Mouse (Mus musculus) kidney, embryonic 16.5 days (tissue): Measurements from ENCODE around the gene Klre1. TPM values are rescaled to one million over a fixed set of nuclear protein-coding genes. Genes with fewer than 3 reads are reported as not detected.
"Not testable (repeated sequence)": the region's sequence is repeated elsewhere in the genome, so short reads cannot be mapped to it uniquely, and the experiment has no call there.

ENCODE experiments used
- ATAC-seq: fragments of 200-750 bp; cut with Nextera tagmentation; 2 replicates; pipeline ENCODE4 v1.8.0; 2017; ENCODE audit warnings: moderate TSS enrichment; ENCODE audit not compliant: low FRiP score, low TSS enrichment
- H3K27ac ChIP-seq: fragments of 300-500 bp; sonication (generic); 2 replicates; pipeline ENCODE4 v1.5.1; 2014; ENCODE audit warnings: low read length
- H3K27me3 ChIP-seq: fragments of 300-500 bp; sonication (generic); 2 replicates; pipeline ENCODE4 v1.6.1; 2014; ENCODE audit warnings: low read length, control low read depth, mixed read lengths; ENCODE audit not compliant: insufficient read depth
- H3K36me3 ChIP-seq: fragments of 300-500 bp; sonication (generic); 2 replicates; pipeline ENCODE4 v1.6.1; 2014; ENCODE audit warnings: low read length, control low read depth, mixed read lengths; ENCODE audit not compliant: insufficient read depth
- H3K4me1 ChIP-seq: fragments of 300-500 bp; sonication (generic); 2 replicates; pipeline ENCODE4 v1.6.1; 2014; ENCODE audit warnings: low read length, control low read depth, mixed read lengths; ENCODE audit not compliant: insufficient read depth
- H3K4me2 ChIP-seq: fragments of 300-500 bp; sonication (generic); replicated peaks from 2 replicates; pipeline ENCODE4 v1.6.1; 2014; ENCODE audit warnings: low read depth, low read length
- H3K4me3 ChIP-seq: fragments of 300-500 bp; sonication (generic); 2 replicates; pipeline ENCODE4 v1.5.1; 2014; ENCODE audit warnings: mild to moderate bottlenecking, low read length
- H3K9ac ChIP-seq: fragments of 300-500 bp; sonication (generic); replicated peaks from 2 replicates; pipeline ENCODE4 v1.6.1; 2014; ENCODE audit warnings: low read length
- H3K9me3 ChIP-seq: fragments of 300-500 bp; sonication (generic); 2 replicates; pipeline ENCODE4 v1.6.1; 2016; ENCODE audit warnings: low read length, control low read depth
- WGBS: fragments of 180-500 bp; shearing (Covaris S2); extraction: QIAGEN DNeasy Blood & Tissue Kit; methylation state at CpG from one replicate; pipeline ENCODE4 v1.1.7; 2014; 5-methylcytosine and 5-hydroxymethylcytosine counted together
- polyA plus RNA-seq: library from polyadenylated mRNA; unstranded; fragments of >200 nt; fragmentation: Nextera tagmentation; extraction: Ambion mirVana; gene quantifications from 2 replicates; pipeline ENCODE4 v1.2.1, GENCODE M21; 2015

The Klre1 gene
- polyA plus RNA-seq, 1 experiment from 2014 or later, result not detected

DNA sequence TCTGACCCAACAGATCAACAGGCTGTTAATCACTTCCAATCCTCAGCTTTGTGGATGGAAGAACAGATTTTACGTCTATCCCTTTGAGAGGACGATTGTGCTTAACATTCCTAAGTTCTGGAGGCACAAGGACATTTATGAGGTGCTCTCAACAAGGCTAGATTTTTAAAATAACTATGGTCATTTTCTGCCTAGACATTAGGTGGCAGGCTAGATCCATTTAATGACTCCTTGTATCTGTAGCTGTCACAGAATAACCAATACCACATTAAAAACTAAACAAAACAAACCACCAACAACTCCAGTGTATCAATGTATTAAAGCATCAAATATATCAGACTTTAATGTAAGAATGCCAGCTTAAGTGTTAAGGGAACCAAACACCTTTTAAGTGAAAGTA is 2.4 kb upstream of the Klre1 start:
- 14% methylated on average over 2 of the region's 2 CpGs for WGBS

GRCm38 (mm10) chr6:129581274-129581673 is 3.6 kb downstream of the Klre1 start:
- H3K9me3 ChIP-seq, result no peaks in the 10 kb centered on the region
- no peak overlapping the region for H3K9ac ChIP-seq
- H3K4me1 ChIP-seq, result no peaks in the 10 kb centered on the region
- no peak overlapping the region for H3K27ac ChIP-seq
- H3K4me3 ChIP-seq, result no peak overlapping the region
- no peaks in the 10 kb centered on the region for H3K27me3 ChIP-seq
- ATAC-seq, result no peak
- WGBS, result 58% methylated on average over 4 of the region's 4 CpGs
- H3K4me2 ChIP-seq, result no peak overlapping the region
- no peaks in the 10 kb centered on the region for H3K36me3 ChIP-seq

More for the DNA sequence above, 2.4 kb upstream of the Klre1 start:
- H3K27me3 ChIP-seq, result no peaks in the 10 kb centered on the region
- no peaks in the 10 kb centered on the region for H3K4me1 ChIP-seq
- H3K4me3 ChIP-seq, result no peak overlapping the region
- H3K4me2 ChIP-seq, result no peak overlapping the region
- no peaks in the 10 kb centered on the region for H3K9me3 ChIP-seq
- no peaks in the 10 kb centered on the region for H3K36me3 ChIP-seq
- no peak overlapping the region for H3K9ac ChIP-seq
- no peak for ATAC-seq
- H3K27ac ChIP-seq, result no peak overlapping the region

DNA sequence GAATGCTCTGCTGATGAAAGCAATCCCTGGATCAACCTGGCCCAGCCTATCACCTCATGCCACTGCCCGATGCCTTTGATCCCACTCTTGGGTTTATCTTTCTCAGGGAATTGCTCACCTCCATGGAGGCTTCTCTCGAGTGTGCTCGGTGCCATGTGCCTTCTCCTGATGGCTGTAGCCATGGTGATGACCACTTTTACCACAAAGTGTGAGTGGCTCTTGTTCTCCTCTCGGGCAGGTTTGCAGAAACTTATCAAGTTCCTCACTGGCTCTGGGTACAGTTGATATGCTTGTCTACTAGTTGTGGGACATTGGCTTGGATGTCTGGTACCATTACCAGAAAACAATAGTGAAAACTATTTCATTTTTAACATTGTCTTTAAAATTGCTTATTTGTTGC is 4.2 kb downstream of the Klre1 start:
- Histone ChIP-seq H3K27ac (no peak overlapping the region), H3K4me1 (no peaks in the 10 kb centered on the region), H3K36me3 (no peaks in the 10 kb centered on the region), H3K9me3 (no peaks in the 10 kb centered on the region), H3K27me3 (no peaks in the 10 kb centered on the region), H3K4me3 (no peak overlapping the region), H3K9ac (no peak overlapping the region), H3K4me2 (no peak overlapping the region)
- 76% methylated on average over 4 of the region's 4 CpGs for WGBS
- ATAC-seq, result no peak

DNA sequence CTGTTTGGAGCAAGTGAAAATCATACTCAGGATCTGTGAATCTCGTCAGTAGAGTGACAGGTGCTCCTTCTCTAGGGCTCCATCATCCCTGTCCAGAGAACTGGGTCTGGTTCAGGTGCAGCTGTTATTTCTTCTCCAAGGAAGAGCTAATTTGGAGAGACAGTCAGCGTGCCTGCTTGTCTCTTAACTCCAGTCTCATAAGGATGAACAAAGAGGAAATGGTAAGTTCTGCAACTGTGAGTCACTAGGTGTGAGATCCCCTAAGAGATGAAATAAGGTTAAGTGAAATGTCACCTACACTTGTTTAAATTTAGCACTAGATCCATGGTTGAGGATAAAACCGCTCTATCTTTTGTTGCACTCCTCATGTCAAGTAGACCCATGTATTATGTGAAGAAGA is 5.3 kb downstream of the Klre1 start:
- WGBS, result 80% methylated on average over 3 of the region's 3 CpGs
- no peaks in the 10 kb centered on the region for H3K36me3 ChIP-seq
- ATAC-seq, result no peak
- no peak overlapping the region for H3K4me3 ChIP-seq
- H3K4me2 ChIP-seq, result no peak overlapping the region
- H3K27ac ChIP-seq, result no peak overlapping the region
- H3K9me3 ChIP-seq, result no peaks in the 10 kb centered on the region
- H3K4me1 ChIP-seq, result no peaks in the 10 kb centered on the region
- H3K9ac ChIP-seq, result no peak overlapping the region
- no peaks in the 10 kb centered on the region for H3K27me3 ChIP-seq

DNA sequence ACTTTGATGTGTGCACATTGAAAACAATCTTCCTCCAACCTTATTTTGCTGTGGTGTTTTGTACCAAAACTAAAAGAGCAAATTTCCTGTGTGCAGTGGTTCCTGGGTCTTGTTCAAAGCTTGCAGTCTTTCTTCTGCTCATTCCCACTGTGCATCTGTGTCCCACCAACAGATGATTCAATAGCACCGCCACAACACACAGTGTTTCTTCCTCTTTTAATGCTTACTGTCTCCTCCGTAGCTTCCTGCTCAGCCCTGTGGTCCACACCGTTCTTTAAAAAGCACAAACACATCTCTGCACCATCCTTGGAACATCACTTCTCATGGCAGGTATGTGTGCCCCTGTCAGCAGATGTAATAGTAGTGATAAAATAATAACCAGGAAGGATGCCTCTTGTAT is 13.8 kb downstream of the Klre1 start, which contains the start of gene Klrd1:
Klrd1 (plus strand) TSS at position 275 of the 400 bp plus-strand sequence.
- Histone ChIP-seq H3K27ac (no peak within 1 kb of the TSS), H3K4me2 (no peak within 1 kb of the TSS), H3K9me3 (no peaks in the 10 kb centered on the region), H3K36me3 (no peaks in the 10 kb centered on the region), H3K27me3 (no peaks in the 10 kb centered on the region), H3K4me1 (no peaks in the 10 kb centered on the region), H3K4me3 (no peak within 1 kb of the TSS), H3K9ac (no peak within 1 kb of the TSS)
- 90% methylated on average over 3 of the region's 3 CpGs for WGBS
- no peak for ATAC-seq

DNA sequence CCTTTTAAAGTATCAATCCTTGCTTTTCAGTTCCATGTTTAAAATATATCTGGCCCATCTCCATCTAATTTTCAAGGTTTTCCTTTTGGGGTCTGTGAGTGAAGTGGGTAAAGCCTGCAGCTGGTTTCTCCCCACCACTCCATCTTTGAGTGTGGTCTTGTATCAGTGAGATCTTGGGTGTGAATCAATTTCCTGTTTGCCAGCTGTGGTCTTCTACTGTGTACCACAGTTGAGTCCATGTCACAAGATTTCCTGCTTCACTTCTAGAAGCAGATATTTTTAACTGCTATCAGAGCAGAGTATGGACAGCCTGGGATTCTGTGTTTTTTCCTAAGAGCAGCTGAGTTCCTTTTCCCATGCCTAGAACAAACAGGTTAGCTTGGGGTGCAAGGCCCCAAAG is 30.7 kb downstream of the Klre1 start:
- Histone ChIP-seq H3K9ac (no peak overlapping the region), H3K9me3 (no peaks in the 10 kb centered on the region), H3K27me3 (no peaks in the 10 kb centered on the region), H3K4me2 (no peak overlapping the region), H3K36me3 (no peaks in the 10 kb centered on the region), H3K4me1 (no peaks in the 10 kb centered on the region), H3K4me3 (no peak overlapping the region), H3K27ac (no peak overlapping the region)
- no peak for ATAC-seq

DNA sequence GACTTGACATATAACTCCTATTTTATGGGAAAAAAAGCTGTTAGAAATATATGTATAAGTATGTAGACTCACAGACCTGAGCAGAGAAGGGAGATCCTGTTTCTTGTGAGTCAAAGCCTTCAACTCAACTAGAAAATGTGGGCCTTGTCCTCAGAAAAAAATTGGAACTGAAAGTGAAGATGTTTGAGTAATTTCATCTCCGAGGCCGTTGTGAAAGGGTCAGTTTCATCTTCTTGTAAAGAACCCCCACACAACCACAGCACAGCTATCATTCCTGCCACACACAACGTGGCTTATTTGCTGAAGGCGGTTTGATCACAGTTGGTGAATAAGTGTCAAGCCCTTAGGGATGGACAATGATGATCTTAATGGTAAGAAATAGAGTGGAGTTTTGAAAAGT is 46.0 kb downstream of the Klre1 start, which contains the start of gene Klrk1:
Klrk1 (minus strand) TSS at position 130 of the 400 bp plus-strand sequence.
- no peak for ATAC-seq
- H3K27ac ChIP-seq, result no peak within 1 kb of the TSS
- no peaks in the 10 kb centered on the region for H3K9me3 ChIP-seq
- no peak within 1 kb of the TSS for H3K4me2 ChIP-seq
- no peak within 1 kb of the TSS for H3K4me3 ChIP-seq
- H3K4me1 ChIP-seq, result no peaks in the 10 kb centered on the region
- H3K9ac ChIP-seq, result no peak within 1 kb of the TSS
- WGBS, result 75% methylated on average over 4 of the region's 4 CpGs
- no peaks in the 10 kb centered on the region for H3K27me3 ChIP-seq
- H3K36me3 ChIP-seq, result no peaks in the 10 kb centered on the region

DNA sequence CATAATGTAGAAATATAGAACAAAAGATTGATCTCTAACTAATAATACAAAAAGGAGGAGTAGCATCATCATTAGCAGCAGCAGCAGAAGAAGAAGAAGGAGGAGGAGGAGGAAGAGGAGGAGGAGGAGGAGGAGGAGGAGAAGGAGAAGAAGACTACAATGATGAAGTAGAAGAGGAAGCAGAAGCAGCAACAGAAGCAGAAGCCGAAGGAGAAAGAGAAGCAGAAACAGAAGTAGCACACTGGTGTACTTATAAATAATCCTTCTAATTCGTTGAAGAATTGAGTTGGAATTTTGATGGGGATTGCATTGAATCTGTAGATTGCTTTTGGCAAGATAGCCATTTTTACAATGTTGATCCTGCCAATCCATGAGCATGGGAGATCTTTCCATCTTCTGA is 53.3 kb downstream of the Klre1 start:
- H3K36me3 ChIP-seq, H3K4me1 ChIP-seq, ATAC-seq, H3K27me3 ChIP-seq, H3K9ac ChIP-seq, H3K9me3 ChIP-seq, H3K4me3 ChIP-seq, H3K27ac ChIP-seq, H3K4me2 ChIP-seq: not testable (repeated sequence)
- WGBS, result 81% methylated on average over 2 of the region's 2 CpGs

Other genes starting within 250 kb of the Klre1 start
- not detected in 2 replicates for gene 4922502D21Rik, start 246.1 kb upstream of the Klre1 start, polyA plus RNA-seq
- 0.67 and 0.74 TPM in 2 replicates for gene Clec12a, start 235.2 kb upstream of the Klre1 start, polyA plus RNA-seq
- 0.11 TPM in 1 of 2 replicates, not detected in the other for gene Clec12b, start 192.0 kb upstream of the Klre1 start, polyA plus RNA-seq
- gene Clec1b, start 180.6 kb upstream of the Klre1 start, polyA plus RNA-seq, result 1.8 and 1.9 TPM in 2 replicates
- gene Clec9a, start 169.0 kb upstream of the Klre1 start, polyA plus RNA-seq, result 0.41 and 0.54 TPM in 2 replicates
- gene Clec1a, start 125.9 kb upstream of the Klre1 start, polyA plus RNA-seq, result 11.3 and 12.8 TPM in 2 replicates
- gene Olr1, start 70.7 kb upstream of the Klre1 start, polyA plus RNA-seq, result not detected in 2 replicates
- gene Tmem52b, start 65.3 kb upstream of the Klre1 start, polyA plus RNA-seq, result 61.5 and 63.1 TPM in 2 replicates
- 74.1 and 77.7 TPM in 2 replicates for gene Gabarapl1, start 44.7 kb upstream of the Klre1 start, polyA plus RNA-seq
- 0.32 and 0.36 TPM in 2 replicates for gene Klrd1, start 13.9 kb downstream of the Klre1 start, polyA plus RNA-seq
- gene Klrk1, start 46.0 kb downstream of the Klre1 start, polyA plus RNA-seq, result 0.09 TPM in 1 of 2 replicates, not detected in the other
- gene Klrc3, start 65.4 kb downstream of the Klre1 start, polyA plus RNA-seq, result not detected in 2 replicates
- not detected in 2 replicates for gene Klrc2, start 82.8 kb downstream of the Klre1 start, polyA plus RNA-seq
- gene Klrc1, start 101.1 kb downstream of the Klre1 start, polyA plus RNA-seq, result not detected in 2 replicates
- gene Klri1, start 139.2 kb downstream of the Klre1 start, polyA plus RNA-seq, result not detected in 2 replicates
- gene Klri2, start 162.6 kb downstream of the Klre1 start, polyA plus RNA-seq, result not detected in 2 replicates
- gene Gm156, start 206.4 kb downstream of the Klre1 start, polyA plus RNA-seq, result not detected in 2 replicates